Mouse (Mus musculus): ENCODE results near the gene Dnase2b.
A peak's percentile ranks its signal among the peaks of the same experiment; 100 is the strongest.

Dnase2b gene

GRCm38 (mm10) chr3:146611261-146611660 lies 4.1 kb downstream of the Dnase2b start:
- no peak for DNase-seq

- DNase-seq = no peak
Measured at GRCm38 (mm10) chr3:146610322-146610721, 5.1 kb downstream of the Dnase2b start.

DNA sequence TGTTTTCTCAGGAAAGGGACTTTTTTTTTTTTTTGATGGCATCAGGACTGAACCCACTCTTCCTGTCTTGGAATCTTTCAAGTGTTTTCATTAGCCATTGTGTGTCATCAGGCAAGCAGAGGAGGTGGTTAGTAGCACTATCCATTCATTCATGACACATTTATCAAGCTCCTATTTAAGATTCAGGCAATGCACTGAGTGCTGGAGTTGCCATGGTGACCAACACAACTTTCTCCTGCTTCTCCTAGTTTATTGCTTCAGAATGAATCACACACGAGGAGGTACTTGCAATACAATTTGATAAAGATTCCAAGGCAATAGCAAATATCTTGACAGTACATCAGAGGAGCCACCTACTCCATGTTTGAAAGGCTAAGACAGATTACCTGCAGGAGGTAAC lies 8.0 kb downstream of the Dnase2b start:
- no peak for DNase-seq

- DNase-seq = no peak
Measured at GRCm38 (mm10) chr3:146604647-146605046, 10.7 kb downstream of the Dnase2b start.

DNA sequence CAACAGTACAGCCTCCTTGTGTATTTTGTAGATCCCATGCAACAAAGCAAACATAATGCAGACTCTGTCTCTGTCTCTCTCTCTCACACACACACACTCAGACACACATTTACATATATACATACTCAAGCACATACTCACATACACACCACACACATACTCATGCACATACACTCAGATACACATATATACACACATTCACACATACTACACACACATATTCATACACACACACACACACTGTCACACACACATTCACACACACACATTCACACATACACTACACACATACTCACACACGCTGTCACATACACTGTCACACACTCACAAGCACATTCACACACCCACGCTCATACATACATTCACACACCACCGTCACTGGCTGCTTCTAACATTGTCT lies 12.9 kb downstream of the Dnase2b start:
- DNase-seq = no peak

DNA sequence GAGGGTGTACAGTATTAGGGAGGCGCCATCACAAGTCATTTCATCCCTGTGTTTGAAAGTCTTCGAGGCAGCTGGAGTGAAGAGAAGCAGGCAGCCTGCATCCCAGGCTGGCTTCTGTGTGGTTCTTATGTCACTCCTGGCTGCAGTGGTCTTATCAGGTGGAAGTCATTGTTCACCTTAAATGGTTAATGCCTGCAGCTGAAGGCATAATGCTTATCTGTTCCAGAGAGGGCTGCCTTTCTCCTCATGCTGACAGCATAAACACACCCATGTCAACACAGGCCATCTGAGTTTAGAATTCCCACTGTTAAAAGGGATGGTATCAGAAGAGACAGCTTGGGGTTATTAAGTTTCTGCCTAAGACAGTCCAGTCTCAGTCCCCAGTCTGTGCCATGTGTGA lies 14.2 kb downstream of the Dnase2b start:
- DNase-seq = no peak

DNA sequence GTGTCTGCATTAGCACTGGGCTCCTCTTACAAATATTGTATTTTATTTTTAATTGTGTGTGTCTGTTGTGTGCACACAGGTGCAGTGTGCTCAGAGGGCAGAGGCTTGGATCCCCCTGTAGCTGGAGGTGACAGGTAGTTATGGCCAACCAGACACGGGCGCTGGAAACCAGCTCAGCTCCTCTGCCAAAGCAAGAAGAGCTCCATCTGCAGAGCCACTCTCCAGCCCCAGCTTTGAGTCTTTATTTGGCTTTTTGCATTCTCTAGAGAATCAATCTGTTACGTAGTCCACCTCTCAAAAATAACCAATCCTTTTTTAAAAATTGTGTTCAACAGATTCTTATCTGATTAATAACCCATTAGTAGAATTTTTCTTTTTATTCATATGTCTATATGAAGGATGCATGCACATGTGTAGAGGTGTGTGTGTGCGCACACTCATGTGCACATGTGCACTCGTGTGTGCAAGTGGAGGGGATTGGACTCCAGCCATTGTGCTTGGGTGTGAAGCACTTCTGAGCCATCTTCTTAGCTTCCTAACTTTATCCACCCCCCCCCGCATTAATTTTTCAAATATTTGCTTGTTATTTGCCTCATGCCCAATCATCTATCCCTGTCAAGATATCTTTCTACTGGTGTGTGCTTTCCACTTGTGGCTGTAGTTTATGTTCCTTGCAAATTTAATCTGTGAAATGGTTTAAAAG lies 16.0 kb downstream of the Dnase2b start:
- DNase-seq = no peak

GRCm38 (mm10) chr3:146598411-146598810 lies 17.0 kb downstream of the Dnase2b start:
- no peak for DNase-seq

GRCm38 (mm10) chr3:146596864-146597263 lies 18.5 kb downstream of the Dnase2b start:
- DNase-seq = no peak

DNA sequence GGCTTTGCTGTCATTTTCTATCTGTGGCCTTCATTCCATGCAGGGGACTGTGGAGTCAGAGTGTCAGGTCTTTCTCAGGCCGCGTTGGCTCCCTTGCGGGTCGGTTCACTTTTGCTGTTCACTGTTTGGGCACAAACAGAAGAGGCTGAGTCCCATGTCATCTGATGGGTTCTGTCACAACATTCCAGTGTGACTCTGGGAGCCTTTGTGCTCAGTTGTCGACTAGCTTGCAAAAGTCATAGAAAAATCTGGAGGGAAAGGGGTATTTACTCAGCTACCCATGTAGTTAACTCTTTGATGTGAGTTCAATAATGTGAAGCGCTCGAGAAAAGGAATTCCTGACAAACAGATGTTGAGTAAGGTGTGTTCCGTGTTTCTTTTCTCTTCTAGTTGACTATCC lies 19.0 kb downstream of the Dnase2b start:
- DNase-seq = no peak

GRCm38 (mm10) chr3:146595440-146595839 lies 20.0 kb downstream of the Dnase2b start:
- DNase-seq = no peak

DNA sequence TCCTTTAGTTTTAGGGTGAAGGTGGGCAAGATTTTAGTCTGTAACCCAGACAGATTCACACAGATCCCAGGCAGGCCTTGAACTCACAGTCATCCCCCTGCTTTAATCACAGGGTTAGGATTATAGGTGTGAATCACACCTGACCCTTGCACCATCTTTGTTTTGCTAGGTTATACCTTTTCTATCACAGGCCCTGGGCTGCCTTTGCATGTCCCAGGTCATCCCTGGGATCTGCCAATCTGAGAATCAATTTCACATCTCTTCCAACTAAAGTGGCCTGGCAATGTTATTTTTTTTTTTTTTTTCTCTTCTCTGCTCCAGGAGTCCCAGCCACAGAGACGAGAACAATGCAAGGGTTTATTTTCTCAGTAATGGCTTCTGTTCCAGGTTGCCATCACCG lies 23.8 kb downstream of the Dnase2b start:
- DNase-seq = no peak

GRCm38 (mm10) chr3:146591159-146591558 lies 24.2 kb downstream of the Dnase2b start:
- DNase-seq = no peak

GRCm38 (mm10) chr3:146589523-146589922 lies 25.9 kb downstream of the Dnase2b start:
- DNase-seq = no peak

- DNase-seq = peak; percentile 15
Measured at GRCm38 (mm10) chr3:146586616-146587015, 28.8 kb downstream of the Dnase2b start.

- no peak for DNase-seq
Measured at GRCm38 (mm10) chr3:146583908-146584307, 31.5 kb downstream of the Dnase2b start.

DNA sequence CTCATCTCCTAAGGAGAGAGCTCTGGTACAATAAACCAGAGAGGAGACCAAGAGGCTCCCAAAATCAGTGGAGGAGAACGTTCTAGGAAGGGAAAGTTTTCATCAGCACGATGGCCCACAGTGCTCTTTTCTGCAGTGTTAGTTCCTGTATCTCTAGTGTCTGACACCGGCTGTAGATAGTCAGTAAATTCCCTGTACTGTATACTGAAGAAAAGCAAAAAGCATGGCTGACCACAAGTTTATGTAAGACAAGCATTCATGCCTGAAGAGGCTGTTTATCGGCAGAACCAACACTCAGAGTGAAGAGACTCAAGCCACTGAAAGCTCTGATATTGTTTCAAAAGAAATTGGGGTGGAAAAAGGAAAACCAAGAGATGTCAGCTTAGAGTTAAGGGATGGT lies 31.9 kb downstream of the Dnase2b start:
- no peak for DNase-seq

- no peak for DNase-seq
Measured at GRCm38 (mm10) chr3:146580039-146580729, 35.2 kb downstream of the Dnase2b start.

DNA sequence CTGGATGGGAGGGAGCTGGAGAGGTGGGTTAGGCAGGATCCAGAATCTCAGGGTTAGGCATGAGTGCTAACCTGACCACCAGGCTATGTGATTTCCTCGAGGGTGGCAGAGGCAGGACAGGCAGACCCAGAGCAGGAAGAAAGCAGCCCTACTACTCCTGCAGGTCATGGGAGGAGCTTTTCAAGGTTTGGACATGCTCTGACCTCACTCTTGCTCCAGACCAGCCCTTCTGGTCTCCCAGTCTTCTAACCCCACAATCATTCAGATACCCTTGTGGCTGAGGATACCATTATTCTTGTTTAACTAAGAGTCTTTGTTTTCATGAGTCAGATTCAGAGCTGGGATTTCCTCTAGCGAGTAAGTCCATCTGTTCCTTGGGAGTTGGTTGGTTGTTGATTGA lies 37.8 kb downstream of the Dnase2b start:
- DNase-seq = no peak

GRCm38 (mm10) chr3:146571341-146571740 lies 44.1 kb downstream of the Dnase2b start:
- DNase-seq = no peak

DNA sequence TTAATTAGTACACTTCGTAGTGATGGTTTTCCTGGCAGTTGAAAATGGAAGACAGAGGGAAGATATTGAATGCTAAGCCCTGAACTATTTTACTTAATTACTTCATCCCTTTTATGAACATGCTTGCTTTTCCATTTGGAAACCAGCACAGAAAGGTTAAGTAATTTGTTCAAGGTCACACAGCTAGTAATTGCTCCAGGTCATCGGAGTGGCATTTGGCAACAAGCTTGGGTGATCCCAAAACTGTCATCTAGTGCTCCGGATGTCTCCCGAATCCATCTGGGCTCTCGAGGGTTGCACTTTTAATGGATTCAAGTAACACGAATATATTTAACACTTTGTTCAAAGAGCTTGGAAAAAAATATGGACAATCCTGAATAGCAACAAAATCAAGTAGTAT lies 44.5 kb downstream of the Dnase2b start:
- no peak for DNase-seq

DNA sequence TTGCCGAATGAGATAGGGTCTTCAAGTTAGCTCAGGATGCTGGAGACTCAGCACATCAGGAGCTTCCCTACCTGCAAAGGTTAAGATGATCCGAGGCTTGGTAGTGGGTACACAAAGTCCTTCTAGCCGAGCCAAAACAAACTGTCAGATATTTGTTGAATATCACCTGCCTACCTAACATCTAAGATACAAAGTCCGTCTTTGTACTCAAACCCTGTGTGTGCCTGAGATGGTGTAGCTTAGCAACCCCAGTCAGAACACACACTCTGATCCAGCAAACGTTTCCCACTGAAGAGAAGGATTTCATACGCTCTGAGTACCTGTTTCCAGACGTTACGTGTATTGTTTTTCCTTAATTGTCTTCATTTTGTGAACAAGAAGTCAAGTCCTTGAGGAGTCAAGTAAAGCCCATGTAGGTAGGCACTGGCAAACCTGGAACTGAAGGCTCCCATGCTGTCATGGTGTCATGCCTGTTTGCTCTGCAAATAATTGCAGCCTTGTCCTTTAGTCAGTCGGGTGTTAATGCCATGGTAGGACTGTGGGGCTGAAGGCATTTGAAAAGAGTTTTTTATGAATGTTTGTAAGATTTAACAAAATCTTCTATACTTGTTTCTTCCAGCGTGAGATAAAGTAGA lies 45.1 kb downstream of the Dnase2b start, which contains the start of gene Uox:
Gene Uox (plus strand): TSS at position 279 of the 635 bp plus-strand sequence.
- DNase-seq = no peak

- DNase-seq = no peak
Measured at GRCm38 (mm10) chr3:146569594-146569993, 45.8 kb downstream of the Dnase2b start.

GRCm38 (mm10) chr3:146567884-146568530 lies 47.4 kb downstream of the Dnase2b start:
- no peak for DNase-seq

Measured in thymus, postnatal 4 days (tissue).